Mouse (Mus musculus) myocyte (in vitro differentiated cells): ENCODE measurements around the gene Cyp2f2.

Source experiments
- E2F4 ChIP-seq: IDR thresholded peaks from one replicate; pipeline ENCODE4 v1.6.1; 2011; ENCODE audit warnings: mild to moderate bottlenecking, control low read depth, moderate library complexity; ENCODE audit not compliant: insufficient read depth
- MAX ChIP-seq: IDR thresholded peaks from one replicate; pipeline ENCODE4 v1.6.1; 2011; ENCODE audit warnings: low read depth, mild to moderate bottlenecking, control low read depth
- MYOG ChIP-seq, 3 experiments: IDR thresholded peaks; one replicate each; pipeline ENCODE4 v1.6.1; 2011; ENCODE audit warnings: control low read depth in 2 of 3, low read depth in 2 of 3, mild to moderate bottlenecking in 2 of 3; ENCODE audit not compliant: insufficient read length in 2 of 3, control insufficient read depth in 1 of 3, insufficient read depth in 1 of 3
- POLR2A ChIP-seq: IDR thresholded peaks from one replicate; pipeline ENCODE4 v1.6.1; 2011; ENCODE audit warnings: low read depth, mild to moderate bottlenecking, control low read depth, moderate library complexity; ENCODE audit not compliant: insufficient read length
- POLR2AphosphoS2 ChIP-seq: IDR thresholded peaks from one replicate; pipeline ENCODE4 v1.6.1; 2011; ENCODE audit warnings: low read depth, control low read depth; ENCODE audit not compliant: insufficient read length
- REST ChIP-seq: IDR thresholded peaks from one replicate; pipeline ENCODE4 v1.6.1; 2011; ENCODE audit warnings: mild to moderate bottlenecking, control low read depth, moderate library complexity; ENCODE audit not compliant: insufficient read depth, insufficient read length
- SRF ChIP-seq: IDR thresholded peaks from one replicate; pipeline ENCODE4 v1.6.1; 2011; ENCODE audit warnings: low read depth; ENCODE audit not compliant: control insufficient read depth, insufficient read length
- TCF12 ChIP-seq: IDR thresholded peaks from one replicate; pipeline ENCODE4 v1.6.1; 2011; ENCODE audit warnings: mild to moderate bottlenecking, control low read depth; ENCODE audit not compliant: poor library complexity, insufficient read depth, severe bottlenecking
- USF1 ChIP-seq: IDR thresholded peaks from one replicate; pipeline ENCODE4 v1.6.1; 2011; ENCODE audit warnings: low read depth, mild to moderate bottlenecking, control low read depth, moderate library complexity

DNA sequence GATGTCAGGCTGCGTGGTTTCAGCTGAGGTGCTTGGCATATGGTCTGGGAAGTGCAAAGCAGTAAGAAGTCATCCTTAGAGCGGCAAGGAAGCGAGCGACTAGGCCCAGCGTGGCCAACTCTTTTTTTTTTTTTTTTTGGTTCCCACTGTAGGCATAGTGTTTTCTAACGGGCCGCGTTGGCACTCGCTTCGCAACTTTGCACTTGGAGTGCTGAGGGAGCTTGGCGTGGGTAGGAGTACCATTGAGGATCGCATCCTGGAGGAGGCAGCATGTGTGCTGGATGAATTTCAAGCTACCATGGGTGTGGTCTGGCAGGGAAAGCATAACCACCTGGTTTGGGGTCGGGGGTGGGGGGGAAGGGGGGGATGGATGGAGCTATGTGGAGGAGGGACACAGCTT, 36.3 kb downstream of the Cyp2f2 start:
- TF ChIP-seq POLR2A = no peak
- no peak for TF ChIP-seq SRF
- TF ChIP-seq POLR2AphosphoS2 = no peak
- no peak for TF ChIP-seq USF1
- no peak for TF ChIP-seq REST
- TF ChIP-seq MYOG (IDR thresholded peaks at IDR 0.05; ENCODE audit: control insufficient read depth in 1 of 3, insufficient read depth in 1 of 3, insufficient read length in 2 of 3, low read depth in 2 of 3) = no peak
- TF ChIP-seq TCF12 = no peak
- no peak for TF ChIP-seq E2F4
- no peak for TF ChIP-seq MAX
